Mouse (Mus musculus) midbrain, embryonic 10.5 days (tissue): ENCODE results near the gene Pts. TPM values are rescaled to one million over a fixed set of nuclear protein-coding genes. Genes with fewer than 3 reads are reported as not detected.

Source experiments
- DNase-seq: peaks from one replicate; pipeline ENCODE4 v3.0.0-alpha.2; 2017; ENCODE audit warnings: low spot score
- H3K27ac ChIP-seq: fragments of 300-500 bp; sonication (generic); replicated peaks from 2 replicates; pipeline ENCODE4 v1.5.1; 2016; ENCODE audit warnings: mild to moderate bottlenecking
- H3K27me3 ChIP-seq: fragments of 300-500 bp; sonication (generic); 2 replicates; pipeline ENCODE4 v1.6.1; 2016; ENCODE audit warnings: low read depth, mild to moderate bottlenecking; ENCODE audit not compliant: poor library complexity, severe bottlenecking
- H3K36me3 ChIP-seq: fragments of 300-500 bp; sonication (generic); 2 replicates; pipeline ENCODE4 v1.6.1; 2016; ENCODE audit warnings: mild to moderate bottlenecking, moderate library complexity
- H3K4me1 ChIP-seq: fragments of 300-500 bp; sonication (generic); 2 replicates; pipeline ENCODE4 v1.6.1; 2016
- H3K4me3 ChIP-seq: fragments of 300-500 bp; sonication (generic); 2 replicates; pipeline ENCODE4 v1.5.1; 2016; ENCODE audit warnings: mild to moderate bottlenecking, moderate library complexity
- H3K9me3 ChIP-seq: fragments of 300-500 bp; sonication (generic); replicated peaks from 2 replicates; pipeline ENCODE4 v1.6.1; 2016; ENCODE audit warnings: mild to moderate bottlenecking
- WGBS: fragments of 180-500 bp; shearing (Covaris S2); methylation state at CpG from one replicate; pipeline ENCODE4 v1.1.7; 2016; 5-methylcytosine and 5-hydroxymethylcytosine counted together
- polyA plus RNA-seq: library from polyadenylated mRNA; unstranded; fragments of >200 nt; fragmentation: Nextera tagmentation; extraction: Ambion mirVana; gene quantifications from 2 replicates; pipeline ENCODE4 v1.2.1, GENCODE M21; 2016

Gene Pts
- polyA plus RNA-seq, 1 experiment from 2014 or later, result 86.9 TPM

GRCm38 (mm10) chr9:50497076-50497475 lies 31.4 kb downstream of the Pts start:
- H3K4me1 ChIP-seq, result peaks cover 25% of the 10 kb centered on the region
- H3K36me3 ChIP-seq, result no peaks in the 10 kb centered on the region
- no peak overlapping the region for H3K4me3 ChIP-seq
- H3K27ac ChIP-seq, result no peak overlapping the region
- 77% methylated on average over 6 of the region's 6 CpGs for WGBS
- peaks cover 7% of the 10 kb centered on the region; the same call in 1 of the 2 replicates for H3K27me3 ChIP-seq
- no peaks in the 10 kb centered on the region for H3K9me3 ChIP-seq
- DNase-seq, result no peak

DNA sequence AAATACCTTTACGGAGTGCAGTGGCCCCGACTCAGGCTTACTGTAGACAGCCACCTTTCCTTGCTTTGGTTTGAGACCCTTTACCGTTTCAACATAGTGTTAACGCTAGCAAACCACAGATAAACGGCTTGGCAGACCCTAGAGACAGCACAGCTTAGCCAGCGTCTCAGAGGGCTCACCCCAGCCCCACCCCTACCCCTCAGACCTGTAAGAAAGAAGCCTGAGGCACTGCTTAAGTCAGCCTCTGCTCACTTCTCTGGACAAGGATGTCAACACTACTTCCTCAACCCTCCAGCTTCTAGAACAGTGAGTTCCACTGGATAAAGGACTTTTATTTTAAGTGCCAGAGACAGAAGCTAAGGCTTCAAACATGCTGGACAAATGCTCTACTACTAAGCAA lies 32.0 kb downstream of the Pts start:
- no peaks in the 10 kb centered on the region for H3K36me3 ChIP-seq
- peaks cover 25% of the 10 kb centered on the region for H3K4me1 ChIP-seq
- 21% methylated on average over 6 of the region's 6 CpGs for WGBS
- H3K27me3 ChIP-seq, result peaks cover 7% of the 10 kb centered on the region; the same call in 1 of the 2 replicates
- no peak for DNase-seq
- H3K9me3 ChIP-seq, result no peaks in the 10 kb centered on the region
- peak overlapping the region; percentile 67 for H3K27ac ChIP-seq
- H3K4me3 ChIP-seq, result peak overlapping the region; percentile 5; the same call in 1 of the 2 replicates

- no peaks in the 10 kb centered on the region for H3K9me3 ChIP-seq
- peak overlapping the region; percentile 5 for H3K4me3 ChIP-seq
- H3K4me1 ChIP-seq, result peaks cover 25% of the 10 kb centered on the region
- WGBS, result 23% methylated on average over 6 of the region's 6 CpGs
- peak overlapping the region; percentile 67 for H3K27ac ChIP-seq
- DNase-seq, result no peak
- H3K27me3 ChIP-seq, result peaks cover 7% of the 10 kb centered on the region; the same call in 1 of the 2 replicates
- H3K36me3 ChIP-seq, result no peaks in the 10 kb centered on the region
Measured at GRCm38 (mm10) chr9:50496151-50496505, 32.4 kb downstream of the Pts start.

GRCm38 (mm10) chr9:50495405-50496150 lies 32.9 kb downstream of the Pts start:
- Histone ChIP-seq H3K4me3 (peak overlapping the region; percentile 5), H3K27ac (peak overlapping the region; percentile 67), H3K27me3 (peaks cover 7% of the 10 kb centered on the region; the same call in 1 of the 2 replicates), H3K36me3 (no peaks in the 10 kb centered on the region), H3K4me1 (peaks cover 20% of the 10 kb centered on the region), H3K9me3 (no peaks in the 10 kb centered on the region)
- 69% methylated on average over 10 of the region's 10 CpGs for WGBS
- no peak for DNase-seq

GRCm38 (mm10) chr9:50494311-50494710 lies 34.2 kb downstream of the Pts start, which contains the start of gene Plet1:
Gene Plet1 (plus strand): TSS chr9:50494525.
- WGBS, result 86% methylated on average over 6 of the region's 6 CpGs
- no peaks in the 10 kb centered on the region for H3K9me3 ChIP-seq

GRCm38 (mm10) chr9:50493777-50494176 lies 34.7 kb downstream of the Pts start:
- Histone ChIP-seq H3K36me3 (no peaks in the 10 kb centered on the region), H3K4me3 (no peak overlapping the region), H3K4me1 (peaks cover 19% of the 10 kb centered on the region), H3K9me3 (no peaks in the 10 kb centered on the region), H3K27me3 (peaks cover 7% of the 10 kb centered on the region; the same call in 1 of the 2 replicates), H3K27ac (no peak overlapping the region)
- DNase-seq, result no peak
- whole genome bisulfite sequencing, result 67% methylated on average over 2 of the region's 2 CpGs

More at GRCm38 (mm10) chr9:50494311-50494710, 34.2 kb downstream of the Pts start, which contains the start of gene Plet1:
- Histone ChIP-seq H3K36me3 (no peaks in the 10 kb centered on the region), H3K27me3 (peaks cover 7% of the 10 kb centered on the region; the same call in 1 of the 2 replicates), H3K27ac (no peak within 1 kb of the TSS), H3K4me1 (peaks cover 19% of the 10 kb centered on the region), H3K4me3 (no peak within 1 kb of the TSS)
- DNase-seq, result no peak

DNA sequence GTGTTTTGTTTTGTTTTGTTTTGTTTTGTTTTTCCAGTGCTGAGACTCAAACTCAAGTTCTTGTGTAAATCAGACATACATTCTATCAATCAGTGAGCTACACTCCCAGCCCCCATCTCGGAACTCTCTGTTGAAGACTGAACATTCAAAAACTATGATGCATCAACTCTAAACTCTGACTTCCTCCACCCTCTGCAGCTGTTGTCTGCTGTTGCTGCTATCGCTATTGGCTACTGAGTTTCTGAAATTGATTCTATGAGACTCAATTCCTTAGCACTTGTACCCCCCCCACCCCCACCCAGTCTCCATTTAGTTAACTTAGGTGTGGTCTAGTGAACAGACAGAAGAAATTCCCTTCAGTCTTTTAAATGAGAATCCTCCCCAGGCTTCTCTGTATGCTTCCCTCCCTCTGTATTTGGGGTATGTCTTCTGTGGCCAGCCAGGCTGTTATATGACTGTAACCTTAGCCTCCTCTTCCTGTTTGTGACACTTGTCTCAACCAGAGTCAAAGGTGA lies 36.9 kb downstream of the Pts start:
- Histone ChIP-seq H3K27ac (no peak overlapping the region), H3K9me3 (no peaks in the 10 kb centered on the region), H3K27me3 (peaks cover under 1% of the 10 kb centered on the region; the same call in 1 of the 2 replicates), H3K4me3 (no peak overlapping the region), H3K4me1 (peaks cover 16% of the 10 kb centered on the region), H3K36me3 (no peaks in the 10 kb centered on the region)
- DNase-seq, result no peak
- WGBS, result 93% methylated on average over 2 of the region's 2 CpGs

- no peak for DNase-seq
- no peak overlapping the region for H3K27ac ChIP-seq
- no peaks in the 10 kb centered on the region for H3K27me3 ChIP-seq
- H3K4me3 ChIP-seq, result no peak overlapping the region
- H3K36me3 ChIP-seq, result no peaks in the 10 kb centered on the region
- H3K4me1 ChIP-seq, result peaks cover 11% of the 10 kb centered on the region
- no peaks in the 10 kb centered on the region for H3K9me3 ChIP-seq
Measured at GRCm38 (mm10) chr9:50490836-50491235, 37.7 kb downstream of the Pts start.

DNA sequence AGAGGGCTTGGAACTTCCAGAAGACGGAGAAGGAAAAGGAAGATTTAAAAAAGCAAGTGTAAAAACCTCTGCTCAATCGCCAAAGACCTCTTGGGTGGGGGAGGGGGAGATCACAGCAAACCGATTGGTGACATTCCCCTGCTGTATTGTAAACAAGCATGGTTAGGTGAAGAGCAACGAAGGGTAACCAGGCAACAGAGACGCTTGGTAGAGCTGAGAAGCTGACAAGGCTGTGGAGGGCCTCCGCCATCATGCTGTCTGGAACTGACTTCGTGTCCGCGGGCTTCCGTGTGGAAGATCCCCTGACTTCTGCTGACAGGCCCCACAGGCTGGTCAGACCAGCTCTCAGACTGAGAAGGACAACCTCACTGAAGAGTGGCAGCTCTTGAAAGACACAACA lies 43.0 kb downstream of the Pts start:
- H3K4me1 ChIP-seq, result peaks cover 12% of the 10 kb centered on the region
- 0 out of 2 replicates have a peak, but pooled peaks cover 4% of the 10 kb centered on the region for H3K27me3 ChIP-seq
- WGBS, result 7% methylated on average over 10 of the region's 10 CpGs
- no peaks in the 10 kb centered on the region for H3K36me3 ChIP-seq
- H3K27ac ChIP-seq, result peak overlapping the region; percentile 23; the same call in 1 of the 2 replicates
- H3K4me3 ChIP-seq, result peak overlapping the region; percentile 35; the same call in 1 of the 2 replicates
- DNase-seq, result peak; percentile 28
- no peaks in the 10 kb centered on the region for H3K9me3 ChIP-seq

GRCm38 (mm10) chr9:50482743-50483142 lies 45.8 kb downstream of the Pts start:
- 85% methylated on average over 8 of the region's 8 CpGs for WGBS
- peaks cover 31% of the 10 kb centered on the region for H3K4me1 ChIP-seq
- DNase-seq, result no peak

DNA sequence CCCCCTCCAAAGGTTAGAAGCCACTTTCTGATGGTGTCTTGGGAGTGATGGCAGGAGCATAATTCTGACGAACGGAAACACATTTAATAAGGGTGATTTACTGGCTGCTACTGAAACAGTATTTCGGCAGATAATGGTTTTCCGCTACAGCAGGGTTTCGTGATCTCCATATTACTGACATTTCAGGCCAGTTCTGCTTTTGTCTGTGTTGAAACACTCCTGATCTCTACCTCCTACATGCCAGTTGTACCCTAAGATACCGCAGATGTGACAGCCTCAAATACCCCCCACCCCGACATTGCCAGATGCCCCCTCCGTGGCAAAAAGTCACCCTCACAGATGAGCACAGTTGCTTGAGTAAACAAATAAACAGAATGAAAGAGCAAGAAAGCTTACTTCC lies 49.0 kb downstream of the Pts start:
- no peaks in the 10 kb centered on the region for H3K9me3 ChIP-seq
- no peak for DNase-seq
- H3K36me3 ChIP-seq, result no peaks in the 10 kb centered on the region
- WGBS, result 35% methylated on average over 8 of the region's 8 CpGs
- H3K27ac ChIP-seq, result no peak overlapping the region
- H3K4me1 ChIP-seq, result peaks cover 19% of the 10 kb centered on the region
- H3K4me3 ChIP-seq, result no peak overlapping the region
- 0 out of 2 replicates have a peak, but pooled peaks cover 9% of the 10 kb centered on the region for H3K27me3 ChIP-seq

More at GRCm38 (mm10) chr9:50482743-50483142, 45.8 kb downstream of the Pts start:
- H3K36me3 ChIP-seq, result no peaks in the 10 kb centered on the region
- 0 out of 2 replicates have a peak, but pooled peaks cover 9% of the 10 kb centered on the region for H3K27me3 ChIP-seq
- no peak overlapping the region for H3K4me3 ChIP-seq
- H3K9me3 ChIP-seq, result no peaks in the 10 kb centered on the region
- no peak overlapping the region for H3K27ac ChIP-seq

DNA sequence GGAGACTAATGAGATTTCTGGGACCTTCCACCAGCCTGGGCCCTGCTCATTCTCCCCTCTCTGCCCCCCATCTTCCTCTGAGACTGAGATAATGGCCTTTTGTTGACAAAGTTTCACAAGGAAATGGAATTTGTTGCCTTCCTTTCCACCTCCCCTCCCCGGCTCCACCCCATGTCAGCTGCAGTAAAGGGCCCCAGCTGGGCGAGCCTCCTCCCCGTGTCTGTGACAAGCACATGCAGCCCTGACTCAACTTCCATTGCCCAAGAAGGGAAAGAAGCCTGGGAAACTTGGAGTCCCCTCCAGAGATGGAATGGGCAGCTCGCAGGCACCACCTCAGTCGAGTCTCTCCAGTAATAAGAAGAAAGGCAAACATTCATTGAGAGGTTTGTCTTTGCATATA lies 49.7 kb downstream of the Pts start:
- 10% methylated on average over 5 of the region's 5 CpGs for WGBS
- peak overlapping the region; percentile 46; the same call in 1 of the 2 replicates for H3K27ac ChIP-seq
- H3K9me3 ChIP-seq, result no peaks in the 10 kb centered on the region

GRCm38 (mm10) chr9:50477270-50477669 lies 51.3 kb downstream of the Pts start:
- no peak overlapping the region for H3K4me3 ChIP-seq
- 93% methylated on average over 9 of the region's 9 CpGs for WGBS
- no peak overlapping the region for H3K27ac ChIP-seq
- H3K36me3 ChIP-seq, result no peaks in the 10 kb centered on the region
- DNase-seq, result no peak
- H3K27me3 ChIP-seq, result 0 out of 2 replicates have a peak, but pooled peaks cover 5% of the 10 kb centered on the region
- peaks cover 19% of the 10 kb centered on the region for H3K4me1 ChIP-seq
- no peaks in the 10 kb centered on the region for H3K9me3 ChIP-seq

More for the DNA sequence above, 49.7 kb downstream of the Pts start:
- Histone ChIP-seq H3K4me3 (no peak overlapping the region), H3K4me1 (peaks cover 19% of the 10 kb centered on the region), H3K27me3 (0 out of 2 replicates have a peak, but pooled peaks cover 6% of the 10 kb centered on the region), H3K36me3 (no peaks in the 10 kb centered on the region)
- DNase-seq, result no peak
